In the genomic region with DNA sequence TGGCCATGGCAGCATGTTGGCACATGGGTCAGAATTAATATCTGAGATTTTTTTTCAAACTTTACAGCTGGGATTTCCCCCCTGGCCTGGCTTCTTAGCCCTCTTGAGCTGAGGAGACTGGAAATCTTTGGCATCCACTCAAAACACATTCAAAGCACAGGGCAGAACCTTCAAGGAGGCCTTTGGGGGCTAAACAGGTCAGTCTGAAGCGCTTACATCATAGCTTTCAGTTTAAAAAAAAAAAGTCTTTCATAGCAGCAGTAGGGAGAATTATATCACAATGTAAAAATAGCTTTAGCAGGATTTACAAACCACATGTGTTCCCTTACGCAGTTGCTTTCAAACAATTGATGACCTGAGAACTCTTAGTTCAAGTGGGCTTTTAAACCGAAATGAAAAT, we compare ENCODE assay signal across 1 mouse cellular context.
A peak's percentile ranks its signal among the peaks of the same experiment; 100 is the strongest.
TF ChIP-seq lines count a peak whose summit lies in the region.

No protein-coding gene starts in this region.

TF ChIP-seq in CH12.LX, 34 proteins besides CTCF, POLR2A, EP300 and RAD21:
- TF ChIP-seq MEF2A (IDR thresholded peaks at IDR 0.05; ENCODE audit: borderline replicate concordance, low read depth, low read length) (peak; percentile 74), E2F4 (IDR thresholded peaks at IDR 0.05; ENCODE audit: insufficient replicate concordance, low read depth, low read length) (no peak), ZNF384 (IDR thresholded peaks at IDR 0.05; ENCODE audit: low read depth, low read length) (peak; percentile 62; the same call in 1 of the 2 replicates)
